Mouse (Mus musculus) yolk sac, embryonic 10.5 days (tissue): ENCODE results near the gene Hectd4.
"Not testable (repeated sequence)": the region's sequence is repeated elsewhere in the genome, so short reads cannot be mapped to it uniquely, and the experiment has no call there.

Source experiments
- DNase-seq: peaks from one replicate; pipeline ENCODE4 v3.0.0-alpha.2; 2017; ENCODE audit warnings: low spot score

Gene Hectd4

DNA sequence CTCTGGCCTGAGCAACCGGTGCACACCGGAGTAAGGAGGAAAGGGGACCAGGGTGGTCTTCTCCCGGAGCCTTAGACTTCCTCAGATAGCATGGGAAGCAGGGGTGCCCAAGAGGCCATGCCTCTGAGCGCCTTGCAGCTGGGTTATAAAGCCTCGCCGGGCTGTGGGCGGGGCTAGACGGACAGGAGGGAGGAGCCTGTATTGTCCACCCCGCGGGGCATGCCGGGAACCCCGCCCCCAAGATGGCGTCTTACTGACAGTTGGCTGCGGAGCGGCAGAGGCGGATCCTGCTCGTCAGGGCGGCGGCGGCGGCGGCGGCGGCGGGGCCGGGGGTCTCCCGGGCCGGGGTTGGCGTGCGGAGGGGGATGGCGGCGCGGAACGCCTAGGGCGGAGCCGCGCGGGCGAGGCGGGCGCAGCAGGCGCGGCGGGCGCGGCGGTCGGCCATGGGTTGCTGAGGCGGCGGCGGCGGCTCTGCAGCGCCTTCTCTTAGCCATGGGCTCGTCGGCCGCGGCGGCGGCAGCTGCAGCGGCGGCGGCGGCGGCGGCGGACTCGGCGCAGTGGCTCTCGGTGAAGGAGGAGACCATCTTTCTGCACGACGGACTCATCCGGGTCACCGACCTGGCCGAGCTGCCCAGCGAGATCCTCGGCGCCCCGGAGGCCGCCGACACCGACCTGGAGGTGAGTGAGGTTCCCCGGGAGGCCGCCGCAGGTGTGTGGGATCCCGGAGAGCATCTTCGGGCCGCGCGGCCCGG, at the start of gene Hectd4:
Gene Hectd4, plus strand, starts transcription at position 240 of the 752 bp plus-strand sequence.
- DNase-seq = peak; percentile 95

DNA sequence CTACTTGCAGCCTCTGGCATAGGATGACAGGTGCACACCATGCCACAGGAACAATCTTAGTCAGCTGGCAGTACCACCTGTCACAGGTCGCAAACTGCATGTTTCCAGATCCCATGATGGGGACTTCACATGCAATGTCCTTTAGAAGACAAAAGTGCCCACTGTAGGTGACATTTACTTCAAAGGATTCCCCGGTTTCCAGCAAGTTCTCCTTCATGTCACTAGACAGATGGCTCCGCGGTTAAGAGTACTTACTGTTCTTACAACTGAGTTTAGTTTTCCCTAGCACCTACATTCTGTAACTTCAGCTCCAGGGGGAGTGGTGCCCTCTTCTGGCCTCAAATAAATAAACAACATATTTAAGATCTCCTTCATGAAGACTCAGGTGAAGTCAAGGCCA, 47.2 kb upstream of the Hectd4 start:
- DNase-seq = no peak

DNA sequence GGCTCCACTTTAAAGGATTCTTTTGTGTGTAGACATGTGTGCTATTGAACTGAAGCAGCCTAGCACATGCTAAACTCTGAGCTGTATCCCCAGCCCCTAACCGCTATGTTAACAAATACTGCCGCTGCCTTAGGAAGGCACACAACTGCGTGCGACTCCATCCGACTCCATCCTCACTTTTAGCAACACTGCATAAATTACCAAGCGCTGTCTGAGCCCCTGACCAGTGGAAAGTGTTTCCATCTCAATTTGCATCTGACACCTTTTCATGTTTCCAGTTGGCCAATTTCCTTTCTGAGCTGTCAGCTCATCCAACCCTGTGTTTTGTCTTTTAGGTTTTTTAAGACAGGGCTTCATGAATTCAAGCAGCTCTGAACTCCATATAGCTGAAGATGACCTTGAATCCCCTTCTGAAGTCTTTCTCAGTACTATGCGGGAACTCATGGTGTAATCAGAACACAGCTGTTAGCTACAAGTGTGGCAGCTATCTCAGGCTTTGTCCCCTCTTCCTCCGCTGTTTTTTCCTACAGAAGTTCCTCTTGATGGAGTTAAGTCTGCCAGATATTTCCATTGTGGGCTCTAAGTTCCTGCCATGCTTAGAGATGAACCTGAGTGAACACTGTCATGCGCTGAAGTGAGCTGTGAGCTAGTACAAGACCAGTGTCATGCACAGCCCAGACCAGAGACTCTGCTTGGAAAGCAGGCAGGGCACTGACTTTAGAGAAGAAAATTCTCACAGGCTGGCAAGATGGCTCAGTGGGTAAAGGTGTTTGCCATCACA, 40.8 kb upstream of the Hectd4 start:
- DNase-seq = no peak

DNA sequence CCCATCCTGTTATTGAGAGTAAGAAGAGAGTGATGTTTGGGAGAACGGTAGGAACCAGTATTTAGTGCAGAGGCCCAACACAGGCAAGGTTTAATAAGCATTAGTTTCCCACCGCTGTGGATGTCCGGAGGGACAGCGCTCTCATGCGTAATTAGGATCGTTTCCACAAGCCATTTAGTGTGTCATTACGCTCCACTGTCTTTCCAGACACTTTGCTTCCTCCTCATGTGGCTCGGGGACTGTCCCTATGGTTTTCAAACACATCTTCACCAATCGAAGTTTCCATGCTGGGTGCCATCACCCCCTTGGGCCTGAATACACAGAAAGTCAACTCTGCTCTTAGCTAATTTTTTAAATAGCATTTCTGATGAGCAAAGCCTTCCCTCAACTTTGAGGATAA, 36.8 kb upstream of the Hectd4 start:
- no peak for DNase-seq

DNA sequence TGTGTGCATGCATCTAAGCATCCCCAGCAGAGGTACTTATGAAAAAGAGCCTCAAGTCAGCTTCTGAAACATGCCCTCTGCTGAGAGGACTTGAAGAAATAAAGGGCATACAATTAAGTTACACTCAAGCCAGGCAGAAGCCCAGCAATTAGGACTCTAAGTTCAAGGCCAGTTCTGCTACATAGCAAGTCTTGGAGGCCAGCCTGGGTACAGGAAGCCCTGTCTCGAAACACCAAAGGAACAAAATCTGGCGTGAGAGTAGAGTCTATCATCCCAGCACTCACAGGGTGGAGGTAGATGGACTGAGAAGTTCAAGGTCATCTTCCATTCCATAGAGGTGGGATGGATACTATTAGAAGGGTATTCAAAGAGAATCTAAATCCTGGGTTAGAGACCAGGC, 35.6 kb upstream of the Hectd4 start:
- no peak for DNase-seq

DNA sequence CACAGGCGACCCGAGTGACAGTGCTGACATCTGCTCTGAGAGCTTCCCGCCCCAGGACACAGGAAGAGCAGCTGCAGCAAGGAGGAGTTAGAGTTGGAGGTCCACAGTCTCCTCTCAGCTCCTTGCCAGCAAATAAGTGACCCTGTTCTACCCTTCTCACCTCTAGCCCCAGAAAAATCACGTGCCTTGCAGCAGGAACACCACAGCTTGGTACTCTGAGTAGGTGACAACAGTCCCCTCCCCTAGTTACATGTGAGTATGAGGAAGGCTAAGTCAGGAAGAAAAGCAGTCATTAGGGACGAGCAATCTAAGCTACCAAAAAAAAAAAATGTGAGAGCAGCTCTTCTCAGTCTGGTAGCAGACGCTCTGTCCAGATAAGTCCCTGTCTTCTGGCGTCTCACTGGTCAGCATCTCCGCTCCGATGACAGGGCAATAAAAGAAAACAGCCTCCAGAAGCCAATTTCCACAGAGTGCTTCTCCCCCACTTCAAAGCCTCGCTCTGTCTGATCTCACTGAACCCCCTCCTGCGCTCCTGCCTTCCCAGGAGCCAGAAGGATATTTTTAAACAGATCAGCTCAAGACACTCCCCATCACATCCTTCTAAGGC, 35.0 kb upstream of the Hectd4 start:
- peak; percentile 44 for DNase-seq

DNA sequence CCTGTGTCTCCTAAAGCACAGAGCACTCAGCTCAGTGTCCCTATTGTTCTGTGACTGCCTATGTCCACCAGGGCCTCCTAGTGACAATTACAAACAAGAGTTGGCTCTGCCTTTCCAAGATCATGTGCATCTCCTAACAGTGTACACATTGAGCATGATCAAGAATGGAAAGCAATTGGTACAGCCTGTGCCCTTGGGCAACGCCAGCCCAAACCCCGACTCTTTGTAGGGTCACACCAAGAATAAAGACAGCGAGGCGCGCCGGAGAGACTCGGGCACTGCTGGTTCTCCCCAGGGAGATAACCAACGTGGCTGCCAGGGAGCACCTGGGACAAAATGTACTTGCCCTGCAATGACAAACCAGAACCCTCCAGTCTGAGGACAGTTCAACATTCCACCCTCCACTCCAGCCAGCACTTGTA, 32.4 kb upstream of the Hectd4 start:
- no peak for DNase-seq

DNA sequence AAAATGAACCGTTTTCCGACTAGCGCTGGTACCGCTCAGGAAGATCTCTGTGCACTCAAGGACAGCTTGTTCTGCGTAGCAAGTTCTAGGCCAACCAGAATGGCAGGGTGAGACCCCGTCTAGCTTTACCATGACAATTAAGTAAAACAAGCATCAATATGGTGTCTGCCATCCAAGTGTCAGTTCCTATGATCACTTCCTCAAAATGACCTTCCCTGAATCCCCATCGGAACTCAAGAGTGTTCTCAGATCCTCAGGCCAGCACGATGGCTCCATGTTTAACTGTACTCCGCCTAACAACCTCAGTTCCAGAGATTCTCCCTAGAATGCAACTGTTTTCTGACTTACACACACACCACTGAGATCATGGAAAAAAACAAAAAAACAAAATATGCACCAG, 31.8 kb upstream of the Hectd4 start:
- no peak for DNase-seq

DNA sequence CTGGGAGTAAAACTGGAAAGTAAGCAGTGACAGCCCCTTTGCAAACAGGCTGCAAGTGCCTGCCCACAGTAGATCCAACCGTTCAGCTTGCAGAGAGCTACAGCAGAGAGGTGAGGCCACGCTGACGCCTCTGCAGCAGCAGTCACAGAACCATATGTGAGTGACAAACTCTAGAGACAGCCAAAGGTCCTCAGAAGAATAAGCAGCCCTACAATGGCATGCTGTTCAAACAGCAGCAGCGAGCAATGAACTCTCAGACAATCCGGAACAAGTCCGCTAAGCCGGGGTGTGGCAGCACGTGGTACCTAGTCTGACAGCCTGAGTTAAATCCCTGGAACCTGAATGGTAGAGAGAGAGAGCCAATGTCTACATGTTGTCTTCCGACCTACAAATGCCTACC, 30.8 kb upstream of the Hectd4 start:
- DNase-seq = peak; percentile 60

DNA sequence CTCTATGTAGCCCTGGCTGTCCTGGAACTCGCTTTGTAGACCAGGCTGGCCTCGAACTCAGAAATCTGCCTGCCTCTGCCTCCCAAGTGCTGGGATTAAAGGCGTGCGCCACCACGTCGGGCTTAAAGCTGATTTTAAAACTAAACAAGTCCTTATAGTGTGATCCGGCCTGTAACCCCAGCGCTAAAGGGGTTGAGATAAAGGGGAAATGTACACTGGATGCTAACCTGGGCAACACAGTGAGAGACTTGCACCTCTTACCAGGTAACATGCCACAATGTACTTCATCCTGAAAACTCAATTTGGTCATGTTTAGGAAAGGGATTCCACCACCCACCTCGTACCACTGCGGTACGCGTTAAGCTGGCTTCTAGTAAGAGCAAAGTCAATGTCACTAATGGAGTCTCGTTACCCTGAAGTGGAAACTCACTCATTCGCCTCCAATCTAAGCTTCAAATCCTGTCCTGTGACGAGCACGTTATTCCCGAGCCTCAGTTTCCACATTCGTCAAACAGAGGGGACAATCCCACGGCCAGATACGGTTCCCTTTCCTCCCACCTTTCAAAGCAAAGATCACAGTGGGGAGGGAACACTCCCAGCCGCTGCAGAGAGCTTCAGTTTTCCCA, 29.7 kb upstream of the Hectd4 start:
- no peak for DNase-seq

DNA sequence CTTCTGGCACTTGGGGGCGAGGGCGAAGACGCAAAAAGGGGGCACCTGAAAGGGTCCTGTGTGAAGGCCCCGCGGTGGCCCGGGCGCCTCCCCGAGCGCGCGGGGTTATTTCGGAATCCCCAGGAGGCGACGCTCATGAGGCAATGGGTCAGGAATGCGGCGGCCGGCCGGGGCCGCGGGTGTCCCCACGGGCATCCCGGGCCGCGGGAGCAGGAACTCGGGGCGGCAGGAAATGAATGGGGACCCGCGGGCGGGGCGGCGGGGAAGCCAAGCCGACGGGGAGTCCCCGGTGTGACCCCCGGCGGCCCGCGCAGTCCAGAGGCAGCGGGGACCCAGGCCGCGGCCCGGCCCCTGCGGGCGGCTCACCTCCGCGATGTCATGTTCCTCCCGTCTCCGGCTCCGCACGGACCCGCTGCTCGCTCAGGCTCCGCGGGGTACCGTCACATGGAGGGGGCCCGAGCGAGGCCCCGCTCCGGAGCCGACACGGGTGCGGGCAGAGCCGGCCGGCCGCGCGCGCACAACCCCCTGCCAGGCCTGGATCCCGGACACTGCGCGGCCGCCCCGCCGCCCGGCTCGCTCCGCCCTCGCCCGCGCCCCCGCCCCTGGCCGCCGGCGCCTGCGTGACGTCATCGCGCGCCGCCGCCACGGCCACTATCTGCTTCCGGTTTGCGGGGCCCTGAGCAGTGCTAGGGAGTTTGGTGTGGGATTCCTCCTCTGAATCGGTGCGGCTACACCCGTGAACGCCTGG, 29.0 kb upstream of the Hectd4 start, which contains the start of gene Ptpn11:
Gene Ptpn11, minus strand, starts transcription at position 562 of the 748 bp plus-strand sequence.
- DNase-seq = peak; percentile 85

DNA sequence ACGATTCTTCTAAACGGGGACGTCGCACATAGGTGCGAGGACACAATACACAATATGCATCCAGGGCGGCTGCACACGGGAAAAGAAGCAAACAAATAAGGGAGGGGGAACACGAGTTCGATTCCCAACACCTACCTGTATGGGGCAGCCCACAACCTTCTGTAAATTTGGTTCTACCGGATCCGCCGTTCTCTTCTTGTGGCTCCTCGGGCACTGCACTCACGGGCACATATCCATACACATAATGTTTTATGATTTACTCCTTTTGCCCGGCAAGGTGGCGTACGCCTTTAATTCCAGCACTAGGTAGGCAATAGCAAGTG, 28.5 kb upstream of the Hectd4 start:
- no peak for DNase-seq

DNA sequence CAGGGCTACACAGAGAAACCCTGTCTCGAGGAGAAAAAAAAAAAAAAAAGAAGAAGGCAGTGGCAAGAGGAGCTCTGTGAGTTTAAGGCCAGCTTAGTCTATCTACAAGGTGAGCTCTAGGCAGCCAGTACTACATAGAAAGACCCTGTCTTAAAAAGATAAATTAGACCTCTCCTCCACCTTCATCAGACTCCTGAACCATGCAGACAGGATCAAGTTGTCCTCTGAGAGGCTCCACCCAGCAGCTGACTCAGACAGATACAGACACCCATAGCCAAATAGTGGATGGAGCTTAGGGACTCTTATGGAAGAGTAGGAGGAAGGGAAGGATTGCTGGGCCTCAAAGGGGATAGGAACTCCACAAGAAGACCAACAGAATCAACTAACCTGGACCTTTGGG, 25.8 kb upstream of the Hectd4 start:
- no peak for DNase-seq

DNA sequence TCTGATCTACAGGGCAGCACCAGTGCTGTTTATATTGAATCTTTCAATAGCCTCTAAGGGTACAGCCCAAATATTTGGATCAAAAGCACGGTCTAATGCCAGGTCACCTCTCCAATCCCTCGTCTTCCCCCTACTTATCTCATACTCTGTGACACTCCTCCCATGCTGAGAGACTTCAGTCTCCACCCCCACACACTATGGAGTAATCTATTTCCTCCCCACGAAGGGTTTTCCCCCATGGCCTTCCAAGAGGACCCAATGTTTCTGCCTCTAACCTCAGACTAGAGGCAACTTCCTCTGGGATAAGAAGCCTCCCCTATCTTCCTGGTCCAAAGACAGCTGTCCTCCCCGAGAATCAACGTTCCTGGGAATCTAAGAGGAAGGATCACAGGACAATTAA, 23.3 kb upstream of the Hectd4 start:
- no peak for DNase-seq

DNA sequence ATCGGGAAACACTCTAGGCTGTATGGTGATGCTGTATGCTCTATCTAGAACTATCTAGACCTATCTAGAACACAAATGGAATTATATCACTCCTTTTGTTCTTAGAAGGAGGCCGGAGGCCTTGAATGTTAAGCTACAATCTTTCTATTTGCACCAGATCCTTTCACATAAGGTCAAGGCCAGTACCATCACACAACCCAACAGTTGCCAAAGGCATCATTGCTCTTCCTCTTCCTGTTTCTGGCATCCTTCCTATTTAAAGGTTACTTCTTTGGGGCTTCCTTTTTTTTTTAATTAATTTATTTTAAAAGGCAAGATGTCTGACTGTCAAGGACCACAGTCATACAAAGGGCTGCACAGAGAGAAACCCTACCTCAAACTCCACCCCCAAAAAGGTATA, 22.7 kb upstream of the Hectd4 start:
- no peak for DNase-seq

DNA sequence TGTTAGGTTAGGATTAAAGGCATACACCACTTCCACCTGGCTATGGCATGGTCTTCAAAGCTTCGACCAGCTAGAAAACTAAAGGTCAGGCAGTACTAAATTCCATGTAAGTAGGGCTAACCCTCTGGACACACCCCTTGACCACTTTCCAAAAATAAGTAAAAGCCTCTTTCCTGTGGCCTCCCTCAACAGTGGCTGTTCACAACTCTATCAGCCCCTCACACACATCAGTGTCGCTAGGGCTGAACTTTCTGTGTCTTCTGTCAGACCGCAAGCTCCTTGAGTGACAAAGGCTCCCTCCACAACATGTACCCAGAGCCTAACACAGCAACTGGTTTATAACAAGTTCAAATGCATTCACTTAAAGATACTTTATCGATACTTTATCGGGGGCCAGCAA, 21.6 kb upstream of the Hectd4 start:
- DNase-seq = no peak

DNA sequence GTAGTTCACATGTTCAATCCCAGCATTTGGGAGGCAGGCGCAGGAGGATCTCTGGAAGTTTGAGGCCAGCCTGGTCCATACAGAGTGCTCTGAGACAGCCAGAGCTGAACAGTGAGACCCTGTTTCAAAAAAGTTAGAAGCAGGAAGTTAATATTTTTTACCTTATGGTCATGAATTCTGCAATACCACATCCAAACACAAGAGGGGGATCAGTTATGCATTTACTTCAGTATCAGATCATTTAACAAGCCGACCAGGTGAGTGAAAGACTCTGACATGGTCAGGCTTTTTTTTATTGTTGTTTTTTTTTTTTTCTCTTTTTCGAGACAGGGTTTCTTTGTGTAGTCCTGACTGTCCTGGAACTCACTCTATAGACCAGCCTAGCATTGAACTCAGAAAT, 18.3 kb upstream of the Hectd4 start:
- DNase-seq = no peak

DNA sequence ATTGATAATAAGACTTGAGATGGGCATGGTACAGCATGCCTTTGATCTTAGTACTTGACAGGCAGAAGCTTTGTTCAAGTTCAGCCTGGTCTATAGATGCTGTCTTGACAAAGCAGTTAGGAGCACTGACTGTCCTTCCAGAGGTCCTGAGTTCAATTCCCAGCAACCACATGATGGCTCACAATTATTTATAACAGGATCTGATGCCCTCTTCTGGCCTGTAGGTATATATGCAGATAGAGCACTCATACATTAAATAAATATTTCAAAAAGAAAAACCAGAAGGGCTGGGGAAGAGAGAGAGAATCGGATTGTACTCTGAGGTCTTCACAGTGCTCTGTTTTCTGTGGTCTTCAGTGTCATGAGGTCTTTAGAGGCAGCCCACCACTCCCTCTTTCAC, 17.6 kb upstream of the Hectd4 start:
- no peak for DNase-seq

DNA sequence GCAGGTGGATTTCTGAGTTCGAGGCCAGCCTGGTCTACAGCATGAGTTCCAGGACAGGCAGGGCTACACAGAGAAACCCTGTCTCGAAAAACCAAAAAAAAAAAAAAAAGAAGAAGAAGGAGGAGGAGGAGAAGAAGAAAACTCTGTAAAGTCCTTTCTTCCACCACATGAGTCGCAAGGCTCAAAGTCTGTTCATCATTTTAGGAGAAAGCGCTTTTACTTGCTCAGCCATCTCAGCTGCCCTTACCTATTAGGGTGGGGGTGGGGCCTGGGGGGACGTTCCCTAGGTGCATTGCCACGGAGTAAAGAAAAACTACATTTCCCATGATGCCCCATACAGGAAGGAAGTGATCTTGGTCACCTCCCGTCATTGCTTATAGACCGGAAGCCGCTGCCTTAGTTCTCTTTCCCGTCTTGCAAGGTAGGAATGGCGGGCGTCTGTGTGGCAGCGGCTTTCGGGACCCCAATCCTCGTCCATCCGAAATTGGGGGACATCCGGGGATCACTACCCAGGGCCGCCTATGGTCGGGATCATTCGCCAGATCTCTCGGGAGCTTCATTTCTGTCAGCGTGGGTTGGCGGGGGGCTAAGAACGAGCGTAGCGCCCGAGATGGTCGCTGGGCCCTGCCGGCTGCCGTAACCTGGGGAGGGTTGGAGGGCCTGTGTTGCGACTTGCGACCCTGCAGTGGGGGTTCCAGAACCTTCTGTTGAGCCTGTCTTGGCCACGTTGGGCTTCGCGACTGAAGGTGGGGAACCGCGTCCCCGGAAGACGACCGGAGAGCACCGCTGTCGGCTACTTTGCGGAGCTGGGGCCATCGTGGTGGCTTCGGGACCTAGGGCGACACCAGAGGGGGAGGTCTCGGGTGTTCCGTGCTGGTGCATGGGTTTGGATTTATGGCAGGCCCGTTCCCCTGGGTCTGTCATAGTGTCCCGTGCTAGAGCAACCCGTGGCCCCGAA, 15.6 kb upstream of the Hectd4 start, which contains the start of gene Rpl6:
Gene Rpl6, plus strand, starts transcription at position 350 of the 958 bp plus-strand sequence.
- DNase-seq = peak; percentile 90

DNA sequence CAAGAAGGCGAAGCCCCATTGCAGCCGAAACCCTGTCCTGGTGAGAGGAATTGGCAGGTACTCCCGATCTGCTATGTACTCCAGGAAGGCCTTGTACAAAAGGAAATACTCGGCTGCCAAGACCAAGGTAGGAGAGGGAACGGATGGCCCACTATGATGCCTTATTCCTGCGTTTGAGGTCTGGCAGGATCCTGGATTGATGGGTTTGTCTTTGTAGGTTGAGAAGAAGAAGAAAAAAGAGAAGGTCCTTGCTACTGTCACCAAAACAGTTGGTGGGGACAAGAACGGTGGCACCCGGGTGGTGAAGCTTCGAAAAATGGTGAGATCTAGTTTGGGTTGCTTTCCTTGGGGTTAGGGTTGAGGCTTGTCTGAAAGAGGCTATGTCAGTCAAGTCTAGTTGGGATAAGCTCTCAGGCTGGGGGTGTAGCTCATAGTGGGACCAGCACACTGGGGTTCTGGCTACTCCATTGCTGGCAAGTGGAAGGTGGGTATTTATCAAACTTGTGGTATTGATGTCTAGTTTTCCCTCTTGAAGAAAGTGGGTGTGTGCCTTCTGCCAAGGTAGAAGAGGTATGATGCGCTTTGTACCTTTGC, 14.4 kb upstream of the Hectd4 start:
- not testable (repeated sequence) for DNase-seq
